Mouse (Mus musculus): ENCODE data around the gene Rundc3a. TPM values are rescaled to one million over a fixed set of nuclear protein-coding genes. Genes with fewer than 3 reads are reported as not detected.

The Rundc3a gene
- total and polyA plus RNA-seq, 3 experiments = 0.16 TPM; not detected in 2

DNA sequence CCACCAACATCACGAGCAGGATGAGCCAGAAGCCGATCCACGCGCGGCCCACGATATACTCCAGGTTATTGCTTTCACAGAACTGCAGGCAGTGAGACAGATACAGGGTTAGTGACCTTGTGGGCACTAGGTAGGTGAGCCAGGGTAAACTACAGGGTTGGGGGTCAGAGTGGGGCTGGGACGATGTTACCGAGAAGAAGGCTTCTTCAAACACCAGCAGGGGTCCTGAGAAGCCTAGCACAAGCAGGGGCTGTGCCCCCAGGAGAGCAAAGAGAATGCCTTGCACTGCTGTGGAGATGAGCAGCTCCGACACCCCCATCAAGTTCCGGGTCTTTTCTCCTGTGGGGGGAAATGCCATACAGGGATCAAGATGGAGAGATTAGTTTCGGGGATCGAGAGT lies 37.0 kb upstream of the Rundc3a start:
- Histone ChIP-seq H3K27me3 (ENCODE audit: insufficient read depth, low read length) (peaks cover 94% of the 10 kb centered on the region), H3K36me3 (replicated peaks) (no peaks in the 10 kb centered on the region), H3K4me1 (ENCODE audit: insufficient read depth, low read depth, low read length) (peaks cover 8% of the 10 kb centered on the region), H3K9me3 (replicated peaks) (no peaks in the 10 kb centered on the region), H3K4me3 (ENCODE audit: low read depth, low read length) (no peak overlapping the region)
- no peak for DNase-seq (ENCODE audit: low spot score)
- TF ChIP-seq POLR2AphosphoS5 (IDR thresholded peaks at IDR 0.05; ENCODE audit: insufficient replicate concordance, low read depth, low read length) (no peak), GATA1 (IDR thresholded peaks at IDR 0.05; ENCODE audit: borderline replicate concordance, low read length) (no peak), TAL1 (conservative IDR thresholded peaks at IDR 0.05; ENCODE audit: low read depth, low read length) (no peak), CTCF (IDR thresholded peaks at IDR 0.05; ENCODE audit: low read depth, low read length) (no peak), GATA2 (IDR thresholded peaks at IDR 0.05; ENCODE audit: borderline replicate concordance, low read depth, low read length) (no peak)
- no peak for ATAC-seq (ENCODE audit: extremely low read depth, insufficient number of reproducible peaks, low FRiP score, poor library complexity, severe bottlenecking)

DNA sequence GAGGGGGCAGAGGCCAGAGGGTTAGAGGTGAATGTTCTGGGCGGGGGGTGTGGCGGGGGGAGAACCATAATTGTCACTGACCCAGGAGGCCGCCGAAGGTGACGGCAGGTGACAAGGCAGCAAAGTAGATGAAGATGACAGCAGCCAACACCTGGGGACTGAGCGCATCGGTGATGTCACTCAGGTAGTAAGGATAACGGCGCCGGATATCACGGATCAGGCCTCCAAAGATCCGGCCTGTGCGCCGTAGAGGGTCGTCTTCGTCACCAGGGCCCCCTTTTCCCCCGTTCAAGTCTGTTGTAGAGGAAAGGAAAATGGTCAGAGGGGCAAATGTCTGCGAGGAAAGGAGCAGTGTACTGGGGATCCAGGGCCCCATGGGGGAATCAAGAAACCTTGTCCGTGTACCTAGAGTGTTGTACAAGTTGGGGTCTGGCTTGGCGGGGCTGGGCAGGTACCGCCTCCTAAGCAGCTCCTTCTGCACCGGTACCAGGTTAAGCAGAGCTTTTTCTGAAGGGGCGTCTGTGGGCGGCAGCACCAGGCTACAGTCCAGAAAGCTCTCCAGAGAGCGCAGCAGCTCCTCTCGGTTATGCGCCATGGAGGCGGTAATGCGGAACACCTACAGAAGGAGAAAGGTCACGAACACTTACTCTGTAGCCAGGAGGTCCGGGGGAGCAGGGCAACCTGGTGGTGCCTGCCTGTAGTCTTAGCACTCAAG lies 36.4 kb upstream of the Rundc3a start:
- H3K4me1 ChIP-seq (ENCODE audit: insufficient read depth, low read depth, low read length) = peaks cover 3% of the 10 kb centered on the region; the same call in 1 of the 2 replicates
- H3K9me3 ChIP-seq (replicated peaks) = no peaks in the 10 kb centered on the region
- H3K27me3 ChIP-seq (ENCODE audit: insufficient read depth, low read length) = peaks cover 94% of the 10 kb centered on the region
- H3K4me3 ChIP-seq (ENCODE audit: low read depth, low read length) = no peak overlapping the region
- ATAC-seq (ENCODE audit: extremely low read depth, insufficient number of reproducible peaks, low FRiP score, poor library complexity, severe bottlenecking) (no peak), DNase-seq (ENCODE audit: low spot score) (no peak)
- TF ChIP-seq GATA2 (IDR thresholded peaks at IDR 0.05; ENCODE audit: borderline replicate concordance, low read depth, low read length) = no peak
- TF ChIP-seq GATA1 (IDR thresholded peaks at IDR 0.05; ENCODE audit: borderline replicate concordance, low read length) = no peak
- TF ChIP-seq CTCF (IDR thresholded peaks at IDR 0.05; ENCODE audit: low read depth, low read length) = no peak
- TF ChIP-seq POLR2AphosphoS5 (IDR thresholded peaks at IDR 0.05; ENCODE audit: insufficient replicate concordance, low read depth, low read length) = no peak
- no peak for TF ChIP-seq TAL1 (conservative IDR thresholded peaks at IDR 0.05; ENCODE audit: low read depth, low read length)
- H3K36me3 ChIP-seq (replicated peaks) = no peaks in the 10 kb centered on the region

DNA sequence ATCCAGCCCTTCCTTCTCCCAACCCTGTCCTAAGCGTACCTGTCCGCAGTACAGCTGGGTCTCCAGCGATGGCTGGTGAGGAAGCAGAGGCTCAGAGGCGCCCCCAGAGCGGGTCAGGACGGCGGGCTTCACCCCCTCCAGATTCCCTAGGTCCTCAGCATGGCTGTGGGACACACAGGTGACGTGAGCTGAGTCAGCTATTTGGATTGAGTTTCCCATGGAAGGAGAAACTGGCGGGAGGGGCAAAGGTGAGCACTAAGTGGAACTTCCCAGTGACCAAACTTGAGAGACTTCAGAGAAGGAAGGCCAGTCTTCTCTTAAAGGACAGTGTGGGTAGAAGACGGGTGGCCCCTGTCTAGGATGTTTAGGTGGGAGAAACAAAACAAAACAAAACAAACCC lies 34.8 kb upstream of the Rundc3a start:
- Histone ChIP-seq H3K4me1 (ENCODE audit: insufficient read depth, low read depth, low read length) (peaks cover 18% of the 10 kb centered on the region), H3K4me3 (ENCODE audit: low read depth, low read length) (no peak overlapping the region)

DNA sequence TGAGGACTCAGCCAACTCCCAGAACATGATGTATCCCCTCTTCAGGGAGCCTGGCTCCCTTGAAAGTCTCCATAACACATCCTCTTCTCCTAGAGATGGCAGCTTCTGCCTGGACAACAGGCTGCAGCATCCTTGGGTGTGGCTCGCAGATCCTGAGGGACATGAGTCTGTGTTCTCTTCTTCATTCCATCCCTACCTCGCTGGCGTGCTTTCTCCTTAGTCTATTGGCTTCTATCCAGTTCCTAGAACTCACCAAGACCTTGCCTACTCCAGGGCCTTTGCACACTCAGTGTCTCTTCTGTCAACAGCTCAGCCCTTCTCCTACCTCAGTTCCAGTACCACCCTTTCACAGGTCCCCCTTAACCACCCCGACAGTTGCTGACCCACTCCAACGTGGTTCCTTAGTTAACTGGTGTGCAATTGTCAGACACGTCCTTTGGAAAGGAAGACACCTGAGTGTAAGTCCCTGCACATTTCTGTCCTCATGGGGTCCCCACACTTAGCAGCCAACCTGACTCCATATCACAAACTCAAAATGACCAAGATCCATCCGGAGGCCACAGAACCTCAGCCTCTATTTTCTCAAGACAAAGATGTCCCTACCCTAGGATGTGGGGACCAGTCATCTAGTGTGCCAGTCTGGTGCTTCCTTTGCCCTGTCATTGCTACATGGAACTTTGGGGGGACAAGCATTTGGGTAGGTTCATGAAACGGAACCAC lies 31.3 kb upstream of the Rundc3a start:
- peaks cover 47% of the 10 kb centered on the region for H3K4me1 ChIP-seq (ENCODE audit: insufficient read depth, low read depth, low read length)
- no peaks in the 10 kb centered on the region for H3K9me3 ChIP-seq (replicated peaks)
- no peak overlapping the region for H3K4me3 ChIP-seq (ENCODE audit: low read depth, low read length)
- DNase-seq (ENCODE audit: low spot score) (no peak), ATAC-seq (ENCODE audit: extremely low read depth, insufficient number of reproducible peaks, low FRiP score, poor library complexity, severe bottlenecking) (no peak)
- peaks cover 85% of the 10 kb centered on the region for H3K27me3 ChIP-seq (ENCODE audit: insufficient read depth, low read length)
- no peaks in the 10 kb centered on the region for H3K36me3 ChIP-seq (replicated peaks)
- TF ChIP-seq TAL1 (conservative IDR thresholded peaks at IDR 0.05; ENCODE audit: low read depth, low read length) = no peak
- no peak for TF ChIP-seq POLR2AphosphoS5 (IDR thresholded peaks at IDR 0.05; ENCODE audit: insufficient replicate concordance, low read depth, low read length)
- TF ChIP-seq GATA2 (IDR thresholded peaks at IDR 0.05; ENCODE audit: borderline replicate concordance, low read depth, low read length) = no peak
- no peak for TF ChIP-seq CTCF (IDR thresholded peaks at IDR 0.05; ENCODE audit: low read depth, low read length)
- no peak for TF ChIP-seq GATA1 (IDR thresholded peaks at IDR 0.05; ENCODE audit: borderline replicate concordance, low read length)

More for the DNA sequence above, 34.8 kb upstream of the Rundc3a start:
- peaks cover 93% of the 10 kb centered on the region for H3K27me3 ChIP-seq (ENCODE audit: insufficient read depth, low read length)
- TF ChIP-seq GATA1 (IDR thresholded peaks at IDR 0.05; ENCODE audit: borderline replicate concordance, low read length) = no peak
- TF ChIP-seq GATA2 (IDR thresholded peaks at IDR 0.05; ENCODE audit: borderline replicate concordance, low read depth, low read length) = no peak
- TF ChIP-seq TAL1 (conservative IDR thresholded peaks at IDR 0.05; ENCODE audit: low read depth, low read length) = no peak
- no peak for TF ChIP-seq CTCF (IDR thresholded peaks at IDR 0.05; ENCODE audit: low read depth, low read length)
- no peak for TF ChIP-seq POLR2AphosphoS5 (IDR thresholded peaks at IDR 0.05; ENCODE audit: insufficient replicate concordance, low read depth, low read length)
- H3K36me3 ChIP-seq (replicated peaks) = no peaks in the 10 kb centered on the region
- ATAC-seq (ENCODE audit: extremely low read depth, insufficient number of reproducible peaks, low FRiP score, poor library complexity, severe bottlenecking) = no peak
- no peaks in the 10 kb centered on the region for H3K9me3 ChIP-seq (replicated peaks)
- no peak for DNase-seq (ENCODE audit: low spot score)

DNA sequence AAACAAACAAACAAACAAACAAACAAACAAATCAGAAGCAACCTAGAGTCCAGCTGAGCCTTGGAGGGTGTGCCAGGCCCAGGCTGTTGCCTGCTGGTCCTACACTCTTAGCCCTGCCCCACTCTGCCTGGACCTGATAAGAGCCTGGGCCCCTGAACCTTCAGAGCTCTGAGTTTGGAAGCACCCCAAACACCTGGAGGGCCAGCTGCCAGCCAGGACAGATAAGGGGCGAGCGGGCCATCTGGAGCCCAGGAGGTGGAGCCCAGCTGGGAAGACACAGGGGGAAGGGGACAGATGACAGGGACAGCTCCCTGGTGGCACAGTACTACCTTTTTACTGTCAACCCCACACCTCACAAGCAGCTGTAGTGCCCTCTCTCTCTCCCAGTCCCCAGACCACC lies 29.6 kb upstream of the Rundc3a start:
- ATAC-seq (ENCODE audit: extremely low read depth, insufficient number of reproducible peaks, low FRiP score, poor library complexity, severe bottlenecking) (peak; percentile 72), DNase-seq (ENCODE audit: low spot score) (peak; percentile 73)
- peaks cover 80% of the 10 kb centered on the region for H3K27me3 ChIP-seq (ENCODE audit: insufficient read depth, low read length)
- peaks cover 59% of the 10 kb centered on the region for H3K4me1 ChIP-seq (ENCODE audit: insufficient read depth, low read depth, low read length)
- TF ChIP-seq POLR2AphosphoS5 (IDR thresholded peaks at IDR 0.05; ENCODE audit: insufficient replicate concordance, low read depth, low read length) (no peak), GATA1 (IDR thresholded peaks at IDR 0.05; ENCODE audit: borderline replicate concordance, low read length) (no peak), GATA2 (IDR thresholded peaks at IDR 0.05; ENCODE audit: borderline replicate concordance, low read depth, low read length) (0 out of 2 replicates have a peak, but pooled peaks have one; percentile 30), TAL1 (conservative IDR thresholded peaks at IDR 0.05; ENCODE audit: low read depth, low read length) (peak; percentile 90), CTCF (IDR thresholded peaks at IDR 0.05; ENCODE audit: low read depth, low read length) (no peak)
- H3K36me3 ChIP-seq (replicated peaks) = no peaks in the 10 kb centered on the region
- no peaks in the 10 kb centered on the region for H3K9me3 ChIP-seq (replicated peaks)
- peak overlapping the region; percentile 59; the same call in 1 of the 2 replicates for H3K4me3 ChIP-seq (ENCODE audit: low read depth, low read length)
